Mouse (Mus musculus) neural tube, embryonic 11.5 days (tissue): ENCODE results near the gene Bpifb1. TPM values are rescaled to one million over a fixed set of nuclear protein-coding genes. Genes with fewer than 3 reads are reported as not detected.
A peak's percentile ranks its signal among the peaks of the same experiment; 100 is the strongest.
"Not testable (repeated sequence)": the region's sequence is repeated elsewhere in the genome, so short reads cannot be mapped to it uniquely, and the experiment has no call there.

Experiments used
- ATAC-seq: fragments of 200-750 bp; cut with Nextera tagmentation; 2 replicates; pipeline ENCODE4 v1.8.0; 2017; ENCODE audit warnings: moderate number of reproducible peaks, mild to moderate bottlenecking, moderate TSS enrichment, moderate library complexity; ENCODE audit not compliant: insufficient read depth, low FRiP score, low TSS enrichment
- DNase-seq: peaks from one replicate; pipeline ENCODE4 v3.0.0-alpha.2; 2015; ENCODE audit warnings: low spot score
- H3K27ac ChIP-seq: fragments of 300-500 bp; sonication (generic); 2 replicates; pipeline ENCODE4 v1.5.1; 2014; ENCODE audit warnings: low read depth, mild to moderate bottlenecking, low read length
- H3K27me3 ChIP-seq: fragments of 300-500 bp; sonication (generic); 2 replicates; pipeline ENCODE4 v1.6.1; 2014; ENCODE audit warnings: mild to moderate bottlenecking, low read length, mixed read lengths; ENCODE audit not compliant: control insufficient read depth, insufficient read depth
- H3K36me3 ChIP-seq: fragments of 300-500 bp; sonication (generic); 2 replicates; pipeline ENCODE4 v1.6.1; 2014; ENCODE audit warnings: mild to moderate bottlenecking, low read length, moderate library complexity, mixed read lengths; ENCODE audit not compliant: control insufficient read depth, insufficient read depth
- H3K4me1 ChIP-seq: fragments of 300-500 bp; sonication (generic); 2 replicates; pipeline ENCODE4 v1.6.1; 2014; ENCODE audit warnings: low read length, mixed read lengths; ENCODE audit not compliant: control insufficient read depth, insufficient read depth
- H3K4me2 ChIP-seq: fragments of 300-500 bp; sonication (generic); 2 replicates; pipeline ENCODE4 v1.6.1; 2014; ENCODE audit warnings: low read depth, mild to moderate bottlenecking, moderate library complexity
- H3K4me3 ChIP-seq: fragments of 300-500 bp; sonication (generic); 2 replicates; pipeline ENCODE4 v1.5.1; 2014; ENCODE audit warnings: low read depth, low read length
- H3K9ac ChIP-seq: fragments of 300-500 bp; sonication (generic); 2 replicates; pipeline ENCODE4 v1.6.1; 2014; ENCODE audit warnings: mild to moderate bottlenecking, low read length
- H3K9me3 ChIP-seq: fragments of 300-500 bp; sonication (generic); 2 replicates; pipeline ENCODE4 v1.6.1; 2016; ENCODE audit warnings: low read length; ENCODE audit not compliant: control insufficient read depth
- WGBS: fragments of 180-500 bp; shearing (Covaris S2); extraction: QIAGEN DNeasy Blood & Tissue Kit; methylation state at CpG from one replicate; pipeline ENCODE4 v1.1.7; 2014; 5-methylcytosine and 5-hydroxymethylcytosine counted together
- polyA plus RNA-seq: library from polyadenylated mRNA; unstranded; fragments of >200 nt; fragmentation: Nextera tagmentation; extraction: Ambion mirVana; gene quantifications from 2 replicates; pipeline ENCODE4 v1.2.1, GENCODE M21; 2014

Bpifb1 gene
- polyA plus RNA-seq, 1 experiment from 2014 or later = not detected

DNA sequence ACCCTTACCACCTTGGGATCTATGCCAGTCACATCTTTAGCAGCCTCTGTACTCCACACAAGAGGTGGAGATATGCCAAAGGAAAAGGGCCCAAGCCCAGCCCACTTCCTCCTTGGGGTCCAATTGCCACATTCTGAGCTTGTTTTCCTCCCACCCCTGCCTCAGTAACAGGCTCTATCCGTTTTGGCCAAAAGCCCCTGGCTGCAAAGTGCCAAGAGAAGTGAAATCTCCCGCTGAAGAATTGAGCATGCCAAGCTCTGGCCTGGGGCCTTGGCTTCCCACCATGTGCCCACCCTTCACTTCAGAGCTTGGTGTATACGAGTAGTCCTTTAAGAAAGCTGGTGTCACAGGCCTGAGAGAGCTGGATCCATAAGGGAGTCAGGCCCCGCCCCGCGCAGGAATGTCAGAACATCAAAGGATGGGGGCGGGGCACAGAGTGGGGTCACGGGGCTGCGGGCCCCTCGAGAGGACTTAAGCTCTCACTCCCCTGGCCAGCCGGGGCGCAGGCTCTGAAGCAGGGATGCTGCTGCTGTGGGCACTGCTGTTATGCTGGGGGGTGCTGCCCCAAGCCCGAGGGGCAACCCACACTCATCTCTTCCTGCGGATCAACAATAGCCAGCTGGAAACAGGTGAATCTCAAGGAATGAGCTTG lies 32.8 kb downstream of the Bpifb1 start, which contains the start of gene Bpifb5:
Gene Bpifb5 (plus strand): TSS at position 478 of the 652 bp plus-strand sequence.
- H3K4me3 ChIP-seq = no peak within 1 kb of the TSS
- H3K27me3 ChIP-seq = no peaks in the 10 kb centered on the region
- peak; percentile 47 for DNase-seq
- H3K9ac ChIP-seq = no peak within 1 kb of the TSS; the same call in 1 of the 2 replicates
- peak within 1 kb of the TSS; percentile 21 for H3K4me2 ChIP-seq
- ATAC-seq = no peak
- peaks cover 8% of the 10 kb centered on the region; the same call in 1 of the 2 replicates for H3K4me1 ChIP-seq
- 3% methylated on average over 14 of the region's 14 CpGs for WGBS
- H3K9me3 ChIP-seq = no peaks in the 10 kb centered on the region
- H3K36me3 ChIP-seq = no peaks in the 10 kb centered on the region
- no peak within 1 kb of the TSS for H3K27ac ChIP-seq

DNA sequence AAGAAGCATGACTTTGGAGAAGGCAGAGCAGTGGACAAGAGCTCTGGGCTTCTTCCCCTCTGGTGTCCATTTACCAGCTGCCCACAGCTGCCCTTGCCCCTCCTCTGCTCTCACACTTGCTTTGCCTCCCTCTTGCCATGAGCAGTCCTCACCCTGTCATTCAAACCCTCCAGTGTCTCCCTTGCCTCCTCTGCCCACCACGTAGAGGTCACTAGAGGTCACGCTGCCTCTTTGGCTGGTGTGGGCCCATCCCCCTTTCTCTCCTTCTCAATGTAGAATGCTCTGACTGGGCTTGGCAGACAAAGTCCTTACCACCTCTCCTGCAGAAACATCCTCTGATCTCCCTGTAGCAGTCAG lies 33.3 kb downstream of the Bpifb1 start:
- H3K27me3 ChIP-seq = no peaks in the 10 kb centered on the region
- WGBS = 3% methylated on average over 2 of the region's 2 CpGs
- DNase-seq = no peak
- H3K4me2 ChIP-seq = peak overlapping the region; percentile 21; the same call in 1 of the 2 replicates
- H3K4me3 ChIP-seq = no peak overlapping the region
- H3K27ac ChIP-seq = no peak overlapping the region
- no peaks in the 10 kb centered on the region for H3K9me3 ChIP-seq
- no peaks in the 10 kb centered on the region for H3K36me3 ChIP-seq
- no peak for ATAC-seq
- no peak overlapping the region for H3K9ac ChIP-seq
- peaks cover 8% of the 10 kb centered on the region; the same call in 1 of the 2 replicates for H3K4me1 ChIP-seq

DNA sequence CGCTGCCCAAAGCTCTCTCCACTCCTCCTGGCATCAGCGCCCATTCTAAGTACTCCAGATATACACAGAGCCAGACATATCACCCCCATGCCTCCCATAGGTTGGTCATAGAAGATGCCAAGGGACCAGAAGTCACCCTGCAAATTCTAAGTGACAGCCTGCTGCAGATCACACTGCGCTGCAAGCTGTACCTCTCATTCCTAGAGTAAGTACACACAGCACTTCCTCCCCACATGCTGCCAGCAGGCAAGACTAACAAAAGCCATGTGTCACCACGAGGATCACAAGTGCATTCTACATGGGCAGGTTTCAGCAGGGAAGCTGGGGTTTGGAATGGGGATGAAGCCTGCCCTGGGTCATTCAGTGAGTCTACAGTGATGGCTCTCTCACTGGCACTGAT lies 36.4 kb downstream of the Bpifb1 start:
- no peak for DNase-seq
- Histone ChIP-seq H3K4me1 (peaks cover 8% of the 10 kb centered on the region; the same call in 1 of the 2 replicates), H3K4me3 (no peak overlapping the region), H3K9me3 (no peaks in the 10 kb centered on the region), H3K4me2 (no peak overlapping the region), H3K27me3 (no peaks in the 10 kb centered on the region), H3K36me3 (no peaks in the 10 kb centered on the region), H3K27ac (no peak overlapping the region), H3K9ac (no peak overlapping the region)
- ATAC-seq = no peak
- 74% methylated on average over 4 of the region's 4 CpGs for whole genome bisulfite sequencing

DNA sequence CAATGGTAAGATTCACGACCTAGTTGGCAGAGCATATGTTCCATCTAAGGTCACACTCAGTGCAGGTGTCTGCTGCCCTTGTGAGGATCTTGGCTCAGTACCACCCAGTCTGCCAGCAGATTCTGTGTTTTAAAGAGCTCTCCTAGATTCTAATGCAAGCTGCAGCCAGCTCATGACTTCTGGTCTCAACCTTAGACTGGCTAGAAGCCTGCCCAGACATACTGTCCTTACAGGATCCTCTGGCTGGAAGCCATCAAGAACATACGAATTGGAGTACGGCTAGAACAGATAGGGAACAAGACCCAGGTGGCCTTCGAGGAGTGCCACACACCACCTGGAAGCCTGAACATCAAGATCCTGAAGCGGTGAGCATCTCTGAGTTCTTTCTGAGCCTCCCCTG lies 37.2 kb downstream of the Bpifb1 start:
- H3K27ac ChIP-seq = no peak overlapping the region
- WGBS = 93% methylated on average over 5 of the region's 5 CpGs
- H3K36me3 ChIP-seq = no peaks in the 10 kb centered on the region
- H3K4me1 ChIP-seq = peaks cover 8% of the 10 kb centered on the region; the same call in 1 of the 2 replicates
- H3K9me3 ChIP-seq = no peaks in the 10 kb centered on the region
- no peak overlapping the region for H3K4me3 ChIP-seq
- DNase-seq (no peak), ATAC-seq (no peak)
- H3K4me2 ChIP-seq = no peak overlapping the region
- no peaks in the 10 kb centered on the region for H3K27me3 ChIP-seq
- no peak overlapping the region for H3K9ac ChIP-seq

DNA sequence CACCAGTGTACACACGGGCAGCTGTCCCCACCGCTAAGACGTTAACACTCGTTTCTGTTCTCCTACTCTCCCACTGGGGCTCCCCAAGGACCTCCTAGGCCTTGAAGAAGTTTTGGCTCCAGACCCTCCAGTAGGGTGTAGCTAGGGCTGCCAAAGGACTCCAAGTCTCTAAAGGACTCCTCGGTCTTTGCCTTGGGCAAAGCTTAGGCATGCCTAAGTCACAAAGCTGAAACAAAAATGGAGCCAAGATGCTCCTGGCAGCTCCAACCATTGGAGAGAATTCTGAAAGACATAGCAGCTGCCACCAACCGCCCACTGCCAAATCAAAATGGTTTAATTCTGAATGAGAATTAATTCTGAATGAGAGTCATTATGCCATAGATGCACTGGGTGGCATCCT lies 42.8 kb downstream of the Bpifb1 start:
- Histone ChIP-seq H3K9ac (no peak overlapping the region), H3K27ac (no peak overlapping the region), H3K4me3 (no peak overlapping the region), H3K4me1 (no peaks in the 10 kb centered on the region), H3K4me2 (no peak overlapping the region), H3K36me3 (no peaks in the 10 kb centered on the region), H3K9me3 (no peaks in the 10 kb centered on the region), H3K27me3 (no peaks in the 10 kb centered on the region)
- no peak for ATAC-seq
- WGBS = 88% methylated on average over 6 of the region's 6 CpGs
- no peak for DNase-seq

DNA sequence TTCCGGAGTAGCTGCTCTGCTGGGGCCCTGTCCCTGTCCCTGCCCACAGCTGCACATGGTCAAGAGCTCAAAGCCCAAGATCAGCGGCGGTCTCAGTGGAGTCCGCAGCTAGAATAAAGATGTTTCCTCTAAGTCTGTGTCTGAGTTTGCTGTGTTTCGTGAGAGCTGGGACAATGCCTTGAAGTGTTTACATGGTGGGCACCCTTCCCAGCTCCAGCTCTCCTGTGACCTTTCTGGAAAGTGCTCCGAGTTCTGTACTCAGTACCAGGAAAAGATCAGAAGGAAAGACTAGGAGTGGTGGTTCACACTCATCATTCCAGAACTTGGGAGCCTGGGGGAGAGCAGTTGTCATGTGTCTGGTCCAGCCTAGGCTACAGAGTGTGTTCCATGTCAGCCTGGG lies 50.2 kb downstream of the Bpifb1 start:
- Histone ChIP-seq H3K9ac (no peak overlapping the region), H3K27ac (no peak overlapping the region), H3K27me3 (no peaks in the 10 kb centered on the region), H3K4me2 (no peak overlapping the region), H3K9me3 (no peaks in the 10 kb centered on the region), H3K4me1 (no peaks in the 10 kb centered on the region), H3K4me3 (no peak overlapping the region), H3K36me3 (no peaks in the 10 kb centered on the region)
- ATAC-seq (no peak), DNase-seq (no peak)
- WGBS = 90% methylated on average over 6 of the region's 6 CpGs

DNA sequence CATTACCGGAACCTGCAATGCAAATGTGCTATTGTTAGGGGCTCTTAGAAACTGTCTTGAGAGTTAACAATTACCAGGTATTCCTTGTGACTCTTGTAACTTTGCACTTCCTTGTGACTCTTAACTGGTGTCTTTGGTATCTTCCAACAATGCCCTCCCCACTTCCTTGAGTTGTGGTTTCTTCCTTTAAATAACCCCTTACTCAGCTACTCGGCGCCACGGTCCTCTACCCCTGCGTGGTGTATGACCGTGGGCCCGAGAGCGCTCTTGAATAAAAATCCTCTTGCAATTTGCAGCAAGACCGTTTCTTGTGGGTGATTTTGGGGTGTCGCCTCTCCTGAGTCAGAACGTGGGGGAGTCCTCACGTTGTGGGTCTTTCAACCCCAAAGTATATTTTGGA lies 52.1 kb downstream of the Bpifb1 start:
- ATAC-seq, DNase-seq: not testable (repeated sequence)
- 91% methylated on average over 11 of the region's 12 CpGs for WGBS

DNA sequence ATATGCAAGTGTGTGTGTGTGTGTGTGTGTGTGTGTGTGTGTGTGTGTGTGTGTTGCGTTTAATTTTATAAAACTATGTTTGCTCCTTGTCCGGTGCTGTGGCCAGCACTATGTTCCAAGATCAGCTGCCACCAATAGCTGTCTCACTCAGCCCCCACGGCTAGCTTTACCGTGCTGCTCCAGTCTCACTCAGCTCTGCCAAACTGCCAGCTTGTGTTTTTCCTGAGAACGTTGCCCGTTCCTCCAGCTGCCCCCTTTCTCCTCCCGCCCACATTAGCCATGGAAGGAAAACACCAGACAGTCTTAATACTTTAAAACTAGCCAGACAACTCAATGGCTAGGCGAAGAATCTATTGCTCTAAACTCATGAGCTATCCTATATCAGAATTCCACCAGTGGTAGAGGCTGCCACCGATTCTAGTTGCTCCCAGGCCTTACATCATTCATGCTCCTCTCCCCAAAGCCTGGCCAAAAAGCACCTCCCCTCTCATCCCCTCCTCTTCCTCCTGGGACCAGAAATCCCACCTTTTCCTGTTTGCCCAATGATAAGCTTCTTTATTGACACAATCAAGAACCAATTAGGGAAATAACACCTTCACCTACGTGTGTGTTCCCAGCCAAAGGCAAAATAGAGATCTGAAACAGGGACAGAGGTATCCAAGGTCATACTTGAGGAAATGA lies 52.9 kb downstream of the Bpifb1 start:
- DNase-seq (no peak), ATAC-seq (no peak)
- no peak overlapping the region for H3K4me3 ChIP-seq
- H3K9ac ChIP-seq = no peak overlapping the region
- no peaks in the 10 kb centered on the region for H3K9me3 ChIP-seq
- H3K36me3 ChIP-seq = no peaks in the 10 kb centered on the region
- no peaks in the 10 kb centered on the region for H3K27me3 ChIP-seq
- no peak overlapping the region for H3K4me2 ChIP-seq
- no peaks in the 10 kb centered on the region for H3K4me1 ChIP-seq
- WGBS = 90% methylated on average over 10 of the region's 10 CpGs
- H3K27ac ChIP-seq = no peak overlapping the region

More for the DNA sequence above, 52.1 kb downstream of the Bpifb1 start:
- not testable (repeated sequence) for H3K9ac ChIP-seq, H3K27me3 ChIP-seq, H3K4me1 ChIP-seq, H3K27ac ChIP-seq, H3K4me2 ChIP-seq, H3K9me3 ChIP-seq, H3K36me3 ChIP-seq, H3K4me3 ChIP-seq

DNA sequence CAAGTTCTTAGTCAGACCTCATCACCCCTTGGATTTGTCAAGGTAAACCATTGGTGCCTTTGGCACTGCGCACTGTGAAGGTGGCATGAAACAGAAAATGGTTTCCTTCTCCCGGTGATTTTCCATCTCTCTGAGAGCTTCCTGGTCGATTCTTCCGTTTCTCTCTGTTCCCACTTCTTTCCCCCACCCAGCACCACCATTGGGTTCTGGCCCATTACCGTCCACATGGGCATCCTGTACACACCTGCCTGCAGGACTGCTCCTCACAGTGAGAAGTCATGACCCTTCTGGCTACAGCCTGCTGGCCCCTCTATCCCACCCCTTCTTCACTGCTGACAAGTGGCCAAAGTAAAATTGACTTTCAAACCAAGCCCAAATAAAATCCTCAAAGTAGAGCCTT lies 54.7 kb downstream of the Bpifb1 start:
- Histone ChIP-seq H3K9ac (no peak overlapping the region), H3K27me3 (no peaks in the 10 kb centered on the region), H3K27ac (no peak overlapping the region), H3K4me3 (no peak overlapping the region), H3K4me2 (no peak overlapping the region), H3K36me3 (no peaks in the 10 kb centered on the region), H3K9me3 (no peaks in the 10 kb centered on the region), H3K4me1 (no peaks in the 10 kb centered on the region)
- no peak for DNase-seq
- 91% methylated on average over 5 of the region's 5 CpGs for WGBS
- no peak for ATAC-seq
